Mouse (Mus musculus): Measurements from ENCODE around the gene Tmem185b. TPM values are rescaled to one million over a fixed set of nuclear protein-coding genes. Genes with fewer than 3 reads are reported as not detected.

Gene Tmem185b
- polyA plus RNA-seq (2014; fragmentation: Illumina TruSeq; extraction: RNeasy Lipid Tissue Mini Kit (QIAGEN cat#74804); ENCODE audit: low read depth, low replicate concordance), result 31.6 TPM

DNA sequence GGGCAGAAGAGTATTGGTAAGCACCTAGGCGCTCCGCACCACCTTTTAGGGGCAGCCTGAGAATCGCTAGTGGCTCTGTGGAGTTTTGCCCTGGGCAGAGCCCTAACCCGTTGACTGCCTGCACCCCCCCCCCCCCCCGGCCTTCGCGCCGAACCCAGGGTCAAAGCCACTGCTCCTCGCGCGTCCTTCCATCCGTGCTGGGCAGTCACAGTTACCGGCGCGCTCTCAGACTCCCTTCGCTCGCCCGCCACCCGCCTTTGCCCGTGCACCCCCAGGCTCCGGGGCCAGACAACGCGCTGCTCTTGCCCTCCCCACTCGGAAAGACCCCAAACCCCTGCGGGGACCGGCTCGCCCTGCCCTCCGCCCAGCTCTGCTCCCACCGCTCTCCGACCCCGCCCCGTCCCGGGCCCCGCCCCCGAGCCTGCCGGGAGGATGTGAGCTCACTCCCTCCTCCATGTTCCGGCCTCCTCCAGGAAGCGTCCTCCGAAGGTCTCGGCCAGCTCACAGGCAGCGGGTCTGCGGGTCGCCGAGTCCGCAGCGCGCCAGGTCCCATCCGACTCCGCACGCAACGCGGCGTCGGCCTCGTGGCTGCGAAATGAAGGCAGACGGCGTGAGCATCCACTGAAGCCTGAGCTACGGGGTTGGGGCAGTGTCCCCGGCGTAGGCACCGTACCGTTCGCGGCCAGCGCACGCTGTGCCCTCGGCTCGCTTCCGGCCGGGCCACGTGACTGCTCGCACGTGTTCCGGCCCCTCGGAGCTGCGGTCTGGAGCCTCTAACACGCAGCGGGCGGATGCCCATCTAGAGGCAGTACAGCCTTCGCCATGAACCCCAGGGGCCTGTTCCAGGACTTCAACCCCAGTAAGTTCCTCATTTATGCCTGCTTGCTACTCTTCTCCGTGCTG, at the start of gene Tmem185b:
Tmem185b (plus strand) TSS at position 472 of the 903 bp plus-strand sequence.

DNA sequence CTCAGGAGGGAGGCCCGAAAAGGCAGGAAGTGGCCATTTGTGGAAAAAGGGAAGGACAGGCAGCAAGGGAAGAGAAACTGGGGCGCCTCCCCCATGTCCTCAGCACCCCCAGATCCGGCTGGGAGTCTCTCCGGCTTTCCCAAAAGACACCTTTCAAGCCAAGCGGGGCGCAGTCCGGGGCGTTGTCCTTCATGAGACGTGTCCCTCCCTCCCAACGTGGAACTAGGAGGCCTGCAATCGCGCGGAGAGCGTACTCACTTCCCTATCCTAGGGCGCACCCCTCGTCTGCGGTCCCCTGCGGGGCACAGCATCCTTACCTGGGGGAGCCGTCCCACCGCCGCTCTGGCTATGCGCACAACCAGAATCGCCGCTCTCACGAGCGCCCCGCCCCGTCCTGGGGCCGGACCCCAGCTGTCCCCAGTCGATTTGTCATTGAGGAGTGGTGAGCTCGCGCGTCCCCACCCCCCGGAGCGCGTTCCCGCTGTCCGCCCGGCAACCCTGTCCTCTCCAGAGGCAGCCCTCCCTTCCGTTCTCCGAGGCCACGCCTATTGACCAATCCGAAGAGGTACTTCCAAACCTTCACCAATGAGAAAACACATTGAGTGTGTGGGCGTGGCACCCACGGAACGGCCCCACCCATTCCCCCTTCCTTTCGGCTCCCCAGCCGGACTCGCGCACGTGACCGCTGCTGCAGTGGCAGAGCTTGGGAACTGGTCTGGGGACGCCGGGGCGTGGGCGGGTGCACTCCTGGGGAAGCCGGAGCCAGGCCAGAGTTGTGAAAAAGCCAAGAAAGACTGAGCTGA, 21.5 kb upstream of the Tmem185b start, which contains the start of gene Ralb:
Ralb (minus strand) TSS at position 535 of the 803 bp plus-strand sequence.

Other genes with a start within 250 kb of the Tmem185b start
- gene Inhbb, start 103.9 kb upstream of the Tmem185b start, polyA plus RNA-seq (2014; fragmentation: Illumina TruSeq; extraction: RNeasy Lipid Tissue Mini Kit (QIAGEN cat#74804); ENCODE audit: low read depth, low replicate concordance), result 0.65 TPM
- gene Ralb, start 21.4 kb upstream of the Tmem185b start, polyA plus RNA-seq (2014; fragmentation: Illumina TruSeq; extraction: RNeasy Lipid Tissue Mini Kit (QIAGEN cat#74804); ENCODE audit: low read depth, low replicate concordance), result 18.8 TPM
- gene Epb41l5, start 122.8 kb downstream of the Tmem185b start, polyA plus RNA-seq (2014; fragmentation: Illumina TruSeq; extraction: RNeasy Lipid Tissue Mini Kit (QIAGEN cat#74804); ENCODE audit: low read depth, low replicate concordance), result 139 TPM